ENCODE assay signal across 9 mouse cellular contexts in the genomic region with DNA sequence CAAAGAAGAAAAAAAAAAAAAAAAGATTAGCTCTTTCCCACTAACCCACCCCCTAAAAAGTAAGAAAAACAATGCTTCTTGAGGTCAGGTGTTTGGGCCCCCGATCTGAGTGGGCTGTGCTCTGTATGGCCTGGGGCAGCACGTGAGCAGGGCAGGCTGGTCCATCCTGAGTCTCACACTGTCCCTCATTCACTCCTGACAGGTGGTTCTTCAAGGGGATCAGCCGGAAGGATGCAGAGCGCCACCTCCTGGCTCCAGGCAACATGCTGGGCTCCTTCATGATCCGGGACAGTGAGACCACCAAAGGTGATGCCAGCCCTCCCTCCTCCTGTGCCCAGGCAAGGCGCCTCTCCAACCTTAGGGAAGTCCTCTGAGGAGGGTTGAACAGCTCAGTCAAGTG. TPM values are rescaled to one million over a fixed set of nuclear protein-coding genes. Genes with fewer than 3 reads are reported as not detected.
DNase-seq lines count a peak whose midpoint lies in the region; ATAC-seq and TF ChIP-seq lines count a peak whose summit lies in the region.
"Had no signal": no experiment of that assay in that cellular context is flagged by ENCODE, and none has a peak within 500 bp of the region (broad histone marks: within the 10 kb centered on the region; RNA-seq: fewer than 3 reads in every experiment).

No protein-coding gene starts in this region.

- TF ChIP-seq CTCF in kidney, postnatal 0 days (IDR thresholded peaks at IDR 0.05; ENCODE audit: low read depth) = peak; percentile 64
- peak; percentile 36 for TF ChIP-seq CTCF in E14TG2a.4 (conservative IDR thresholded peaks at IDR 0.05; ENCODE audit: low read length)

- H3K4me3 ChIP-seq in kidney, postnatal 0 days (replicated peaks; ENCODE audit: low read depth, low read length) = no peak overlapping the region
- H3K4me3 ChIP-seq in kidney, embryonic 15.5 days (replicated peaks) = no peak overlapping the region
- H3K4me3 ChIP-seq in E14TG2a.4 (replicated peaks; ENCODE audit: low read length) = no peak overlapping the region
- H3K4me3 ChIP-seq: heart, embryonic 15.5 days; liver, embryonic 15.5 days had no signal

- ATAC-seq in kidney, postnatal 0 days (replicated peaks; ENCODE audit: low FRiP score, low read depth) = no peak
- ATAC-seq in kidney, embryonic 15.5 days (replicated peaks; ENCODE audit: low FRiP score) = no peak

- DNase-seq in kidney, postnatal 0 days (ENCODE audit: low spot score) = peak; percentile 33
- peak; percentile 39 for DNase-seq in ZHBTc4 (ENCODE audit: low read depth, low spot score)
- DNase-seq in lung, postnatal 14 days = peak; percentile 35
- no peak for DNase-seq in frontal cortex, adult 2 months (ENCODE audit: extremely low spot score in 1 of 2, low spot score in 1 of 2)
- no peak for DNase-seq in frontal cortex, postnatal 36 days (ENCODE audit: low spot score in 2 of 2)

- no peaks in the 10 kb centered on the region for H3K27me3 ChIP-seq in kidney, postnatal 0 days (ENCODE audit: insufficient read depth, low read length)
- H3K27me3 ChIP-seq in kidney, embryonic 15.5 days = no peaks in the 10 kb centered on the region
- no peaks in the 10 kb centered on the region for H3K27me3 ChIP-seq in E14TG2a.4 (ENCODE audit: insufficient read depth, low read length)
- H3K27me3 ChIP-seq: heart, embryonic 15.5 days; liver, embryonic 15.5 days had no signal

- H3K9ac ChIP-seq in kidney, postnatal 0 days (ENCODE audit: low read depth, low read length) = no peak overlapping the region
- H3K9ac ChIP-seq in kidney, embryonic 15.5 days = no peak overlapping the region
- H3K9ac ChIP-seq: heart, embryonic 15.5 days; liver, embryonic 15.5 days had no signal

- no peaks in the 10 kb centered on the region for H3K9me3 ChIP-seq in kidney, postnatal 0 days (replicated peaks; ENCODE audit: low read length)
- H3K9me3 ChIP-seq in kidney, embryonic 15.5 days (replicated peaks) = no peaks in the 10 kb centered on the region
- no peaks in the 10 kb centered on the region for H3K9me3 ChIP-seq in E14TG2a.4 (ENCODE audit: low read length)
- H3K9me3 ChIP-seq: heart, embryonic 15.5 days; liver, embryonic 15.5 days had no signal

- no peak overlapping the region for H3K4me2 ChIP-seq in kidney, postnatal 0 days (ENCODE audit: low read length)
- no peak overlapping the region for H3K4me2 ChIP-seq in kidney, embryonic 15.5 days
- H3K4me2 ChIP-seq: heart, embryonic 15.5 days; liver, embryonic 15.5 days had no signal

- WGBS in kidney, postnatal 0 days = 26% methylated on average over 6 of the region's 6 CpGs
- WGBS in kidney, embryonic 15.5 days = 31% methylated on average over 6 of the region's 6 CpGs

- H3K36me3 ChIP-seq in kidney, postnatal 0 days (ENCODE audit: insufficient read depth, low read length) = no peaks in the 10 kb centered on the region
- H3K36me3 ChIP-seq in kidney, embryonic 15.5 days = no peaks in the 10 kb centered on the region
- H3K36me3 ChIP-seq in E14TG2a.4 (ENCODE audit: insufficient read depth, low read length) = peaks cover 99% of the 10 kb centered on the region
- H3K36me3 ChIP-seq: heart, embryonic 15.5 days; liver, embryonic 15.5 days had no signal

- H3K27ac ChIP-seq in kidney, postnatal 0 days = no peak overlapping the region
- no peak overlapping the region for H3K27ac ChIP-seq in kidney, embryonic 15.5 days
- H3K27ac ChIP-seq: heart, embryonic 15.5 days; liver, embryonic 15.5 days had no signal

- H3K4me1 ChIP-seq in kidney, postnatal 0 days (replicated peaks; ENCODE audit: insufficient read depth, low read length) = no peaks in the 10 kb centered on the region
- no peaks in the 10 kb centered on the region for H3K4me1 ChIP-seq in kidney, embryonic 15.5 days
- H3K4me1 ChIP-seq in E14TG2a.4 (replicated peaks; ENCODE audit: low read depth, low read length) = 0 out of 2 replicates have a peak, but pooled peaks cover 11% of the 10 kb centered on the region
- H3K4me1 ChIP-seq: liver, embryonic 15.5 days had no signal

RNA-seq across cellular contexts. Expression of a gene that starts 22.8 kb away (rescaled TPM):
- polyA plus RNA-seq in kidney, postnatal 0 days (2015; fragmentation: Nextera tagmentation; extraction: Ambion mirVana) = 3.6 and 4.3 TPM in 2 replicates
- polyA plus RNA-seq in kidney, embryonic 15.5 days (2015; fragmentation: Nextera tagmentation; extraction: Ambion mirVana) = 5.3 and 5.4 TPM in 2 replicates
- 2.2 and 2.9 TPM in 2 replicates for polyA plus RNA-seq in frontal cortex, adult 2 months (2012; rRNA removed)

RNA-seq across cellular contexts. Expression of a gene that starts 30.1 kb away (rescaled TPM):
- polyA plus RNA-seq in kidney, postnatal 0 days (2015; fragmentation: Nextera tagmentation; extraction: Ambion mirVana) = 68.1 and 74.5 TPM in 2 replicates
- 90.9 and 93.2 TPM in 2 replicates for polyA plus RNA-seq in kidney, embryonic 15.5 days (2015; fragmentation: Nextera tagmentation; extraction: Ambion mirVana)
- 69.2 and 70.6 TPM in 2 replicates for polyA plus RNA-seq in frontal cortex, adult 2 months (2012; rRNA removed)

Comparison
In these comparisons a context has a peak if more than half of its experiments do, and no peak if none do; other contexts are left out.
1. DNase-seq: peak in kidney, postnatal 0 days (single experiment), ZHBTc4 (single experiment) and lung, postnatal 14 days (single experiment); none in frontal cortex, adult 2 months (0 of 2) and frontal cortex, postnatal 36 days (0 of 2).